Mouse (Mus musculus): ENCODE data around the gene Cib2. TPM values are rescaled to one million over a fixed set of nuclear protein-coding genes. Genes with fewer than 3 reads are reported as not detected.
A peak's percentile ranks its signal among the peaks of the same experiment; 100 is the strongest.

The Cib2 gene
- polyA plus RNA-seq, 1 experiment: 6.0 TPM

- Histone ChIP-seq H3K4me1 (no peaks in the 10 kb centered on the region), H3K36me3 (replicated peaks; ENCODE audit: low read length) (no peaks in the 10 kb centered on the region)
- no peak for TF ChIP-seq FLI1 (IDR thresholded peaks at IDR 0.05; ENCODE audit: low read length)
- no peak for TF ChIP-seq GATA1 (IDR thresholded peaks at IDR 0.05; ENCODE audit: borderline replicate concordance, low read length)
Observed at GRCm38 (mm10) chr9:54533975-54534374, 26.0 kb downstream of the Cib2 start.

GRCm38 (mm10) chr9:54532926-54533325 lies 27.1 kb downstream of the Cib2 start:
- Histone ChIP-seq H3K4me3 (replicated peaks) (no peak overlapping the region), H3K9me3 (no peaks in the 10 kb centered on the region)

More at GRCm38 (mm10) chr9:54533975-54534374, 26.0 kb downstream of the Cib2 start:
- peaks cover 31% of the 10 kb centered on the region for H3K27me3 ChIP-seq (replicated peaks)
- H3K9me3 ChIP-seq: no peaks in the 10 kb centered on the region
- no peak overlapping the region for H3K4me3 ChIP-seq (replicated peaks)

GRCm38 (mm10) chr9:54531421-54531820 lies 28.6 kb downstream of the Cib2 start:
- no peaks in the 10 kb centered on the region for H3K4me1 ChIP-seq
- peaks cover 39% of the 10 kb centered on the region for H3K27me3 ChIP-seq (replicated peaks)
- H3K36me3 ChIP-seq (replicated peaks; ENCODE audit: low read length): no peaks in the 10 kb centered on the region
- no peaks in the 10 kb centered on the region for H3K9me3 ChIP-seq
- no peak overlapping the region for H3K4me3 ChIP-seq (replicated peaks)
- TF ChIP-seq GATA1 (IDR thresholded peaks at IDR 0.05; ENCODE audit: borderline replicate concordance, low read length) (no peak), FLI1 (IDR thresholded peaks at IDR 0.05; ENCODE audit: low read length) (no peak)

More at GRCm38 (mm10) chr9:54532926-54533325, 27.1 kb downstream of the Cib2 start:
- TF ChIP-seq GATA1 (IDR thresholded peaks at IDR 0.05; ENCODE audit: borderline replicate concordance, low read length) (no peak), FLI1 (IDR thresholded peaks at IDR 0.05; ENCODE audit: low read length) (no peak)
- H3K27me3 ChIP-seq (replicated peaks): peaks cover 33% of the 10 kb centered on the region
- H3K4me1 ChIP-seq: no peaks in the 10 kb centered on the region
- no peaks in the 10 kb centered on the region for H3K36me3 ChIP-seq (replicated peaks; ENCODE audit: low read length)

- Histone ChIP-seq H3K36me3 (replicated peaks; ENCODE audit: low read length) (no peaks in the 10 kb centered on the region), H3K4me3 (replicated peaks) (no peak overlapping the region), H3K9me3 (no peaks in the 10 kb centered on the region), H3K4me1 (no peaks in the 10 kb centered on the region), H3K27me3 (replicated peaks) (peaks cover 38% of the 10 kb centered on the region)
- TF ChIP-seq FLI1 (IDR thresholded peaks at IDR 0.05; ENCODE audit: low read length): no peak
- no peak for TF ChIP-seq GATA1 (IDR thresholded peaks at IDR 0.05; ENCODE audit: borderline replicate concordance, low read length)
Observed at GRCm38 (mm10) chr9:54530836-54531235, 29.2 kb downstream of the Cib2 start.

GRCm38 (mm10) chr9:54529950-54530349 lies 30.1 kb downstream of the Cib2 start:
- H3K4me3 ChIP-seq (replicated peaks): no peak overlapping the region
- H3K27me3 ChIP-seq (replicated peaks): peaks cover 29% of the 10 kb centered on the region
- H3K9me3 ChIP-seq: no peaks in the 10 kb centered on the region
- no peaks in the 10 kb centered on the region for H3K4me1 ChIP-seq
- H3K36me3 ChIP-seq (replicated peaks; ENCODE audit: low read length): no peaks in the 10 kb centered on the region
- TF ChIP-seq GATA1 (IDR thresholded peaks at IDR 0.05; ENCODE audit: borderline replicate concordance, low read length): no peak
- no peak for TF ChIP-seq FLI1 (IDR thresholded peaks at IDR 0.05; ENCODE audit: low read length)

- TF ChIP-seq FLI1 (IDR thresholded peaks at IDR 0.05; ENCODE audit: low read length) (no peak), GATA1 (IDR thresholded peaks at IDR 0.05; ENCODE audit: borderline replicate concordance, low read length) (no peak)
- H3K9me3 ChIP-seq: no peaks in the 10 kb centered on the region
- peaks cover 22% of the 10 kb centered on the region for H3K27me3 ChIP-seq (replicated peaks)
- no peak overlapping the region for H3K4me3 ChIP-seq (replicated peaks)
- no peaks in the 10 kb centered on the region for H3K36me3 ChIP-seq (replicated peaks; ENCODE audit: low read length)
- no peaks in the 10 kb centered on the region for H3K4me1 ChIP-seq
Observed at GRCm38 (mm10) chr9:54527694-54528093, 32.3 kb downstream of the Cib2 start.

GRCm38 (mm10) chr9:54520286-54520685 lies 39.7 kb downstream of the Cib2 start:
- Histone ChIP-seq H3K9me3 (no peaks in the 10 kb centered on the region), H3K4me1 (no peaks in the 10 kb centered on the region), H3K36me3 (replicated peaks; ENCODE audit: low read length) (no peaks in the 10 kb centered on the region), H3K27me3 (replicated peaks) (peaks cover 11% of the 10 kb centered on the region), H3K4me3 (replicated peaks) (no peak overlapping the region)
- TF ChIP-seq GATA1 (IDR thresholded peaks at IDR 0.05; ENCODE audit: borderline replicate concordance, low read length): no peak
- no peak for TF ChIP-seq FLI1 (IDR thresholded peaks at IDR 0.05; ENCODE audit: low read length)

- Histone ChIP-seq H3K9me3 (no peaks in the 10 kb centered on the region), H3K27me3 (replicated peaks) (peaks cover 8% of the 10 kb centered on the region), H3K36me3 (replicated peaks; ENCODE audit: low read length) (no peaks in the 10 kb centered on the region), H3K4me1 (no peaks in the 10 kb centered on the region), H3K4me3 (replicated peaks) (no peak overlapping the region)
- no peak for TF ChIP-seq GATA1 (IDR thresholded peaks at IDR 0.05; ENCODE audit: borderline replicate concordance, low read length)
- no peak for TF ChIP-seq FLI1 (IDR thresholded peaks at IDR 0.05; ENCODE audit: low read length)
Observed at GRCm38 (mm10) chr9:54518921-54519320, 41.1 kb downstream of the Cib2 start.

GRCm38 (mm10) chr9:54515991-54516390 lies 44.0 kb downstream of the Cib2 start:
- Histone ChIP-seq H3K4me3 (replicated peaks) (no peak overlapping the region), H3K9me3 (no peaks in the 10 kb centered on the region), H3K27me3 (replicated peaks) (peaks cover 2% of the 10 kb centered on the region), H3K4me1 (no peaks in the 10 kb centered on the region), H3K36me3 (replicated peaks; ENCODE audit: low read length) (no peaks in the 10 kb centered on the region)
- TF ChIP-seq GATA1 (IDR thresholded peaks at IDR 0.05; ENCODE audit: borderline replicate concordance, low read length) (no peak), FLI1 (IDR thresholded peaks at IDR 0.05; ENCODE audit: low read length) (no peak)

- TF ChIP-seq GATA1 (IDR thresholded peaks at IDR 0.05; ENCODE audit: borderline replicate concordance, low read length): no peak
- TF ChIP-seq FLI1 (IDR thresholded peaks at IDR 0.05; ENCODE audit: low read length): no peak
- Histone ChIP-seq H3K4me1 (peaks cover 21% of the 10 kb centered on the region), H3K27me3 (replicated peaks) (peaks cover 29% of the 10 kb centered on the region)
Observed at GRCm38 (mm10) chr9:54502873-54503272, 57.1 kb downstream of the Cib2 start.

GRCm38 (mm10) chr9:54502111-54502495 lies 57.9 kb downstream of the Cib2 start:
- TF ChIP-seq GATA1 (IDR thresholded peaks at IDR 0.05; ENCODE audit: borderline replicate concordance, low read length) (no peak), FLI1 (IDR thresholded peaks at IDR 0.05; ENCODE audit: low read length) (no peak)
- Histone ChIP-seq H3K4me3 (replicated peaks) (peak overlapping the region; percentile 98), H3K4me1 (peaks cover 24% of the 10 kb centered on the region), H3K36me3 (replicated peaks; ENCODE audit: low read length) (no peaks in the 10 kb centered on the region), H3K9me3 (no peaks in the 10 kb centered on the region), H3K27me3 (replicated peaks) (peaks cover 29% of the 10 kb centered on the region)

More at GRCm38 (mm10) chr9:54502873-54503272, 57.1 kb downstream of the Cib2 start:
- no peaks in the 10 kb centered on the region for H3K36me3 ChIP-seq (replicated peaks; ENCODE audit: low read length)
- H3K9me3 ChIP-seq: no peaks in the 10 kb centered on the region
- H3K4me3 ChIP-seq (replicated peaks): no peak overlapping the region

Data from megakaryocyte, embryonic 14.5 days (primary cell).